In genomic region chr13:60225736-60226135, GRCm38 (mm10) we compare ENCODE assay signal across 9 mouse cellular contexts. TPM values are rescaled to one million over a fixed set of nuclear protein-coding genes. Genes with fewer than 3 reads are reported as not detected.
DNase-seq lines count a peak whose midpoint lies in the region; ATAC-seq and TF ChIP-seq lines count a peak whose summit lies in the region.
"Had no signal": no experiment of that assay in that cellular context is flagged by ENCODE, and none has a peak within 500 bp of the region (broad histone marks: within the 10 kb centered on the region; RNA-seq: fewer than 3 reads in every experiment).

No protein-coding gene starts in this region.

- intact Hi-C loops in left cerebral cortex, postnatal 10 days (cut with DNase I) = no loop called here

- DNase-seq in adrenal gland, adult (ENCODE audit: inconsistent age in 2 of 2, low spot score in 1 of 2) = peak; percentile 29 to 63
- no peak for DNase-seq in adrenal gland, adult 18-20 months (ENCODE audit: low spot score in 2 of 2)
- no peak for DNase-seq in thymus, adult 2 months
- DNase-seq in thymus, postnatal 25 days = no peak
- DNase-seq in kidney, postnatal 0 days (ENCODE audit: low spot score) = peak; percentile 91
- peak; percentile 55 to 64 for DNase-seq in urinary bladder, postnatal 4 days (ENCODE audit: low spot score in 2 of 2)
- no peak for DNase-seq in cerebellum, adult 9-10 months
- DNase-seq in left cerebral cortex, postnatal 10 days (ENCODE audit: extremely low spot score in 1 of 2, low spot score in 2 of 2) = no peak

- H3K36me3 ChIP-seq in thymus, adult 2 months (ENCODE audit: control insufficient read depth, insufficient read depth, low read length) = no peaks in the 10 kb centered on the region
- H3K36me3 ChIP-seq in kidney, postnatal 0 days (ENCODE audit: insufficient read depth, low read length) = no peaks in the 10 kb centered on the region

- H3K4me3 ChIP-seq in thymus, adult 2 months (ENCODE audit: control insufficient read depth, insufficient read depth, low read length) = no peak overlapping the region
- H3K4me3 ChIP-seq in kidney, postnatal 0 days (replicated peaks; ENCODE audit: low read depth, low read length) = no peak overlapping the region
- H3K4me3 ChIP-seq: megakaryocyte, embryonic 14.5 days had no signal

- H3K9ac ChIP-seq in kidney, postnatal 0 days (ENCODE audit: low read depth, low read length) = no peak overlapping the region

- no peak overlapping the region for H3K4me2 ChIP-seq in kidney, postnatal 0 days (ENCODE audit: low read length)

- no peaks in the 10 kb centered on the region for H3K9me3 ChIP-seq in kidney, postnatal 0 days (replicated peaks; ENCODE audit: low read length)

- no peaks in the 10 kb centered on the region for H3K27me3 ChIP-seq in thymus, adult 2 months (ENCODE audit: control insufficient read depth, insufficient read depth, low read length)
- H3K27me3 ChIP-seq in kidney, postnatal 0 days (ENCODE audit: insufficient read depth, low read length) = no peaks in the 10 kb centered on the region
- H3K27me3 ChIP-seq: megakaryocyte, embryonic 14.5 days had no signal

- no peaks in the 10 kb centered on the region for H3K4me1 ChIP-seq in thymus, adult 2 months (replicated peaks; ENCODE audit: control insufficient read depth, insufficient read depth, low read length)
- peaks cover 5% of the 10 kb centered on the region; the same call in 1 of the 2 replicates for H3K4me1 ChIP-seq in kidney, postnatal 0 days (replicated peaks; ENCODE audit: insufficient read depth, low read length)
- H3K4me1 ChIP-seq: megakaryocyte, embryonic 14.5 days had no signal

- H3K27ac ChIP-seq in thymus, adult 2 months (ENCODE audit: control insufficient read depth, insufficient read depth, low read length) = peak overlapping the region; percentile 40
- peak overlapping the region; percentile 78 for H3K27ac ChIP-seq in kidney, postnatal 0 days

- ATAC-seq in kidney, postnatal 0 days (replicated peaks; ENCODE audit: low FRiP score, low read depth) = peak; percentile 3; the same call in 1 of the 2 replicates

- TF ChIP-seq CTCF in thymus, adult 2 months (IDR thresholded peaks at IDR 0.05; ENCODE audit: borderline replicate concordance, control insufficient read depth, extremely low read depth, insufficient read depth, low read length, poor library complexity) = no peak
- no peak for TF ChIP-seq CTCF in kidney, postnatal 0 days (IDR thresholded peaks at IDR 0.05; ENCODE audit: low read depth)

- 88% methylated on average over 1 of the region's 1 CpGs for WGBS in thymus, adult 2 months
- WGBS in kidney, postnatal 0 days = 22% methylated on average over 1 of the region's 1 CpGs

- TF ChIP-seq POLR2A in thymus, adult 2 months (IDR thresholded peaks at IDR 0.05; ENCODE audit: control insufficient read depth, extremely low read depth, insufficient read depth, low read length, poor library complexity) = no peak

RNA-seq across cellular contexts. Expression of gene Gas1, which starts 48.6 kb away (rescaled TPM):
- 10 to 100 TPM; 28.7 to 34.9 TPM for total RNA-seq in adrenal gland, adult 18-20 months (2021)
- polyA plus RNA-seq in thymus, adult 2 months (2012; rRNA removed) = 58.7 and 66.8 TPM in 2 replicates
- 84.7 and 116 TPM in 2 replicates for polyA plus RNA-seq in kidney, postnatal 0 days (2015; fragmentation: Nextera tagmentation; extraction: Ambion mirVana)
- 10 to 100 TPM in 1 of 2 experiments, 1 to 10 TPM in 1; 8.9 to 11.0 TPM for total RNA-seq in left cerebral cortex, postnatal 10 days (2021)

Comparison
In these comparisons a context has a peak if more than half of its experiments do, and no peak if none do; other contexts are left out.
1. DNase-seq: peak in adrenal gland, adult (2 of 2), kidney, postnatal 0 days (single experiment) and urinary bladder, postnatal 4 days (2 of 2); none in adrenal gland, adult 18-20 months (0 of 2), thymus, adult 2 months (single experiment), thymus, postnatal 25 days (single experiment), cerebellum, adult 9-10 months (single experiment) and left cerebral cortex, postnatal 10 days (0 of 2).